Mouse (Mus musculus): ENCODE data around the gene Hnrnpul2. TPM values are rescaled to one million over a fixed set of nuclear protein-coding genes. Genes with fewer than 3 reads are reported as not detected.

Gene Hnrnpul2
- total and polyA plus RNA-seq, 3 experiments: 17.8 to 81.6 (median 44.3) TPM

- TF ChIP-seq UBTF (IDR thresholded peaks at IDR 0.05; ENCODE audit: low read depth, low read length): no peak
- TF ChIP-seq USF1 (IDR thresholded peaks at IDR 0.05; ENCODE audit: low read depth, low read length): no peak
- no peak for TF ChIP-seq MAX (IDR thresholded peaks at IDR 0.05; ENCODE audit: low read length)
- TF ChIP-seq CTCF (conservative IDR thresholded peaks at IDR 0.05 in 1 of 2, IDR thresholded peaks at IDR 0.05 in 1 of 2; ENCODE audit: low read depth in 2 of 2, low read length in 2 of 2): no peak
- TF ChIP-seq MYC (IDR thresholded peaks at IDR 0.05; ENCODE audit: low read depth, low read length): no peak
- TF ChIP-seq MEF2A (IDR thresholded peaks at IDR 0.05; ENCODE audit: borderline replicate concordance, low read depth, low read length): no peak
- TF ChIP-seq ZNF384 (IDR thresholded peaks at IDR 0.05; ENCODE audit: low read depth, low read length): no peak
- TF ChIP-seq ZC3H11A (IDR thresholded peaks at IDR 0.05; ENCODE audit: low read depth, low read length): no peak
- no peak for TF ChIP-seq MAFK (IDR thresholded peaks at IDR 0.05; ENCODE audit: insufficient replicate concordance, low read length)
- TF ChIP-seq GABPA (IDR thresholded peaks at IDR 0.05; ENCODE audit: insufficient replicate concordance, low read depth, low read length): no peak
- no peak for TF ChIP-seq MXI1 (IDR thresholded peaks at IDR 0.05; ENCODE audit: low read depth, low read length)
- dilution Hi-C loops (cut with MboI; ENCODE audit: extremely low pct_ligation_motif_present, extremely low pct_unique_long_range_greater_than_20kb, low sequenced_read_pairs) (no loop called here), in situ Hi-C loops (cut with MboI; ENCODE audit: low pct_ligation_motif_present, low pct_unique_long_range_greater_than_20kb, low sequenced_read_pairs) (no loop called here)
- Histone ChIP-seq H3K4me1 (ENCODE audit: control insufficient read depth in 1 of 2, insufficient read depth in 2 of 2) (peaks cover 1 to 9% of the 10 kb centered on the region in 2 experiments; a peak in 3 of 4 replicates), H3K36me3 (replicated peaks in 1 of 2; ENCODE audit: control insufficient read depth in 1 of 2, insufficient read depth in 1 of 2, low read length in 1 of 2) (peaks cover 21 to 41% of the 10 kb centered on the region in 2 experiments), H3K4me3 (replicated peaks in 1 of 3; ENCODE audit: low read depth in 2 of 3, low read length in 2 of 3, poor library complexity in 1 of 3) (no peak overlapping the region), H3K9ac (ENCODE audit: insufficient read depth, low read depth) (no peak overlapping the region), H3K27me3 (replicated peaks) (no peaks in the 10 kb centered on the region), H3K9me3 (replicated peaks; ENCODE audit: low read length) (peaks cover 15% of the 10 kb centered on the region), H3K27ac (ENCODE audit: insufficient read depth, low read depth) (no peak overlapping the region), H3K79me2 (replicated peaks; ENCODE audit: control insufficient read depth, extremely low read depth, insufficient read depth, poor library complexity, severe bottlenecking) (peaks cover 1% of the 10 kb centered on the region), H3K4me2 (ENCODE audit: insufficient read depth, low read depth, poor library complexity, severe bottlenecking) (no peak overlapping the region)
- DNase-seq (ENCODE audit: extremely low read depth): no peak
Measured at GRCm38 (mm10) chr19:8790171-8790570, 29.6 kb upstream of the Hnrnpul2 start.

GRCm38 (mm10) chr19:8798264-8798946 is 21.4 kb upstream of the Hnrnpul2 start, which contains the start of gene Polr2g:
Polr2g (minus strand) TSS chr19:8798577.
- peaks cover 31% of the 10 kb centered on the region for H3K79me2 ChIP-seq (replicated peaks; ENCODE audit: control insufficient read depth, extremely low read depth, insufficient read depth, poor library complexity, severe bottlenecking)
- DNase-seq (ENCODE audit: extremely low read depth): peak; percentile 95
- H3K9me3 ChIP-seq (replicated peaks; ENCODE audit: low read length): peaks cover 10% of the 10 kb centered on the region
- peaks cover 5 to 21% of the 10 kb centered on the region in 2 experiments; a peak in 3 of 4 replicates for H3K4me1 ChIP-seq (ENCODE audit: control insufficient read depth in 1 of 2, insufficient read depth in 2 of 2)
- in situ Hi-C loops (cut with MboI; ENCODE audit: low pct_ligation_motif_present, low pct_unique_long_range_greater_than_20kb, low sequenced_read_pairs) (no loop called here), dilution Hi-C loops (cut with MboI; ENCODE audit: extremely low pct_ligation_motif_present, extremely low pct_unique_long_range_greater_than_20kb, low sequenced_read_pairs) (no loop called here)
- peak within 1 kb of the TSS; percentile 80 to 93 (median 89) for H3K4me3 ChIP-seq (replicated peaks in 1 of 3; ENCODE audit: low read depth in 2 of 3, low read length in 2 of 3, poor library complexity in 1 of 3)
- H3K27ac ChIP-seq (ENCODE audit: insufficient read depth, low read depth): peak within 1 kb of the TSS; percentile 59
- H3K27me3 ChIP-seq (replicated peaks): no peaks in the 10 kb centered on the region
- H3K9ac ChIP-seq (ENCODE audit: insufficient read depth, low read depth): peak within 1 kb of the TSS; percentile 79
- peak within 1 kb of the TSS; percentile 84 for H3K4me2 ChIP-seq (ENCODE audit: insufficient read depth, low read depth, poor library complexity, severe bottlenecking)
- H3K36me3 ChIP-seq (replicated peaks in 1 of 2; ENCODE audit: control insufficient read depth in 1 of 2, insufficient read depth in 1 of 2, low read length in 1 of 2): peaks cover 18 to 30% of the 10 kb centered on the region in 2 experiments
- TF ChIP-seq CHD2 (IDR thresholded peaks at IDR 0.05; ENCODE audit: low read length): peak; percentile 65; the same call in 1 of the 2 replicates
- peak; percentile 93 for TF ChIP-seq MEF2A (IDR thresholded peaks at IDR 0.05; ENCODE audit: borderline replicate concordance, low read depth, low read length)
- TF ChIP-seq JUN (IDR thresholded peaks at IDR 0.05; ENCODE audit: insufficient read depth, low read depth, low read length): no peak
- 0 out of 2 replicates have a peak, but pooled peaks have one; percentile 38 for TF ChIP-seq NRF1 (IDR thresholded peaks at IDR 0.05; ENCODE audit: low read depth, low read length)
- no peak for TF ChIP-seq ZNF384 (IDR thresholded peaks at IDR 0.05; ENCODE audit: low read depth, low read length)
- TF ChIP-seq POLR2A (IDR thresholded peaks at IDR 0.05; ENCODE audit: low read depth, low read length): peak; percentile 95
- TF ChIP-seq CHD1 (IDR thresholded peaks at IDR 0.05; ENCODE audit: low read depth, low read length): no peak
- TF ChIP-seq MXI1 (IDR thresholded peaks at IDR 0.05; ENCODE audit: low read depth, low read length): peak; percentile 79
- no peak for TF ChIP-seq GABPA (IDR thresholded peaks at IDR 0.05; ENCODE audit: insufficient replicate concordance, low read depth, low read length)
- no peak for TF ChIP-seq MAZ (IDR thresholded peaks at IDR 0.05; ENCODE audit: low read depth, low read length)
- no peak for TF ChIP-seq ZC3H11A (IDR thresholded peaks at IDR 0.05; ENCODE audit: low read depth, low read length)
- TF ChIP-seq USF2 (conservative IDR thresholded peaks at IDR 0.05; ENCODE audit: low read depth, low read length): 0 out of 2 replicates have a peak, but pooled peaks have one; percentile 8
- TF ChIP-seq ELF1 (IDR thresholded peaks at IDR 0.05; ENCODE audit: low read depth, low read length): peak; percentile 88
- TF ChIP-seq MAFK (IDR thresholded peaks at IDR 0.05; ENCODE audit: insufficient replicate concordance, low read length): no peak
- TF ChIP-seq BHLHE40 (IDR thresholded peaks at IDR 0.05; ENCODE audit: low read depth, low read length): peak; percentile 83
- peak; percentile 30 for TF ChIP-seq USF1 (IDR thresholded peaks at IDR 0.05; ENCODE audit: low read depth, low read length)
- no peak for TF ChIP-seq UBTF (IDR thresholded peaks at IDR 0.05; ENCODE audit: low read depth, low read length)
- TF ChIP-seq KAT2A (IDR thresholded peaks at IDR 0.05; ENCODE audit: insufficient replicate concordance, low read length): peak; percentile 66; the same call in 1 of the 2 replicates
- no peak for TF ChIP-seq ZKSCAN1 (IDR thresholded peaks at IDR 0.05; ENCODE audit: borderline replicate concordance, low read depth, low read length)
- peak; percentile 52; the same call in 1 of the 2 replicates for TF ChIP-seq MYC (IDR thresholded peaks at IDR 0.05; ENCODE audit: low read depth, low read length)
- TF ChIP-seq ZMIZ1 (IDR thresholded peaks at IDR 0.05; ENCODE audit: low read depth, low read length): peak; percentile 72; the same call in 1 of the 2 replicates
- TF ChIP-seq E2F4 (IDR thresholded peaks at IDR 0.05; ENCODE audit: insufficient replicate concordance, low read depth, low read length): no peak; the same call in 1 of the 2 replicates
- peak; percentile 81 for TF ChIP-seq HCFC1 (IDR thresholded peaks at IDR 0.05; ENCODE audit: low read depth, low read length)
- peak; percentile 99 for TF ChIP-seq ETS1 (conservative IDR thresholded peaks at IDR 0.05; ENCODE audit: low read depth, low read length)
- TF ChIP-seq PAX5 (IDR thresholded peaks at IDR 0.05; ENCODE audit: low read length): no peak
- peak; percentile 77 for TF ChIP-seq MAX (IDR thresholded peaks at IDR 0.05; ENCODE audit: low read length)
- TF ChIP-seq IRF4 (IDR thresholded peaks at IDR 0.05; ENCODE audit: low read depth, low read length): peak; percentile 80

Measured in CH12.LX (cell line).